Mouse (Mus musculus) hindbrain, embryonic 15.5 days (tissue): Measurements from ENCODE around the gene Btbd35f24. TPM values are rescaled to one million over a fixed set of nuclear protein-coding genes. Genes with fewer than 3 reads are reported as not detected.
"Not testable (repeated sequence)": the region's sequence is repeated elsewhere in the genome, so short reads cannot be mapped to it uniquely, and the experiment has no call there.

Experiments used
- ATAC-seq: fragments of 200-750 bp; cut with Nextera tagmentation; 2 replicates; pipeline ENCODE4 v1.8.0; 2017; ENCODE audit warnings: low read depth, moderate number of reproducible peaks, moderate TSS enrichment; ENCODE audit not compliant: low FRiP score
- H3K27ac ChIP-seq: fragments of 300-500 bp; sonication (generic); replicated peaks from 2 replicates; pipeline ENCODE4 v1.5.1; 2015; ENCODE audit warnings: mild to moderate bottlenecking, inconsistent platforms
- H3K27me3 ChIP-seq: fragments of 300-500 bp; sonication (generic); 2 replicates; pipeline ENCODE4 v1.6.1; 2015; ENCODE audit warnings: control low read depth, inconsistent platforms
- H3K36me3 ChIP-seq: fragments of 300-500 bp; sonication (generic); 2 replicates; pipeline ENCODE4 v1.6.1; 2015; ENCODE audit warnings: control low read depth, inconsistent platforms
- H3K4me1 ChIP-seq: fragments of 300-500 bp; sonication (generic); replicated peaks from 2 replicates; pipeline ENCODE4 v1.6.1; 2015; ENCODE audit warnings: control low read depth, inconsistent platforms
- H3K4me2 ChIP-seq: fragments of 300-500 bp; sonication (generic); 2 replicates; pipeline ENCODE4 v1.6.1; 2015; ENCODE audit warnings: moderate library complexity, mild to moderate bottlenecking, inconsistent platforms
- H3K4me3 ChIP-seq: fragments of 300-500 bp; sonication (generic); 2 replicates; pipeline ENCODE4 v1.5.1; 2015; ENCODE audit warnings: mild to moderate bottlenecking, inconsistent platforms
- H3K9ac ChIP-seq: fragments of 300-500 bp; sonication (generic); 2 replicates; pipeline ENCODE4 v1.6.1; 2015; ENCODE audit warnings: inconsistent platforms
- H3K9me3 ChIP-seq: fragments of 300-500 bp; sonication (generic); 2 replicates; pipeline ENCODE4 v1.6.1; 2016; ENCODE audit warnings: control low read depth, inconsistent platforms
- WGBS: fragments of 180-500 bp; shearing (Covaris S2); methylation state at CpG from one replicate; pipeline ENCODE4 v1.1.7; 2015; 5-methylcytosine and 5-hydroxymethylcytosine counted together
- polyA plus RNA-seq: library from polyadenylated mRNA; unstranded; fragments of >200 nt; fragmentation: Nextera tagmentation; extraction: Ambion mirVana; gene quantifications from 2 replicates; pipeline ENCODE4 v1.2.1, GENCODE M21; 2015

Btbd35f24 gene
- not detected in 2 replicates for polyA plus RNA-seq

- H3K9me3 ChIP-seq, H3K4me1 ChIP-seq, H3K9ac ChIP-seq, H3K4me2 ChIP-seq, H3K27ac ChIP-seq, H3K4me3 ChIP-seq, H3K36me3 ChIP-seq, ATAC-seq, H3K27me3 ChIP-seq: not testable (repeated sequence)
- WGBS, result 45% methylated on average over 2 of the region's 2 CpGs
These were observed at the start of gene Btbd35f24 for GRCm38 (mm10) chrX:3195727-3196126. Gene Btbd35f24, minus strand, starts transcription at chrX:3195827.

Other genes with a start within 250 kb of the Btbd35f24 start
- not detected in 2 replicates for gene Btbd35f23, start 119.0 kb downstream of the Btbd35f24 start, polyA plus RNA-seq
- not detected in 2 replicates for gene Btbd35f11, start 247.9 kb upstream of the Btbd35f24 start, polyA plus RNA-seq